Mouse (Mus musculus) bone marrow, adult 2 months (tissue): ENCODE data around the gene 4932438H23Rik.

Experiments used
- CTCF ChIP-seq: fragments of 200-500 bp; IDR thresholded peaks from 2 replicates; pipeline ENCODE4 v1.5.1; 2011; ENCODE audit warnings: low read length, control low read depth; ENCODE audit not compliant: control insufficient read depth, insufficient read depth
- POLR2A ChIP-seq: fragments of 200-500 bp; IDR thresholded peaks from 2 replicates; pipeline ENCODE4 v1.6.1; 2011; ENCODE audit warnings: low read depth, mild to moderate bottlenecking, control low read depth, low read length, borderline replicate concordance; ENCODE audit not compliant: control insufficient read depth

DNA sequence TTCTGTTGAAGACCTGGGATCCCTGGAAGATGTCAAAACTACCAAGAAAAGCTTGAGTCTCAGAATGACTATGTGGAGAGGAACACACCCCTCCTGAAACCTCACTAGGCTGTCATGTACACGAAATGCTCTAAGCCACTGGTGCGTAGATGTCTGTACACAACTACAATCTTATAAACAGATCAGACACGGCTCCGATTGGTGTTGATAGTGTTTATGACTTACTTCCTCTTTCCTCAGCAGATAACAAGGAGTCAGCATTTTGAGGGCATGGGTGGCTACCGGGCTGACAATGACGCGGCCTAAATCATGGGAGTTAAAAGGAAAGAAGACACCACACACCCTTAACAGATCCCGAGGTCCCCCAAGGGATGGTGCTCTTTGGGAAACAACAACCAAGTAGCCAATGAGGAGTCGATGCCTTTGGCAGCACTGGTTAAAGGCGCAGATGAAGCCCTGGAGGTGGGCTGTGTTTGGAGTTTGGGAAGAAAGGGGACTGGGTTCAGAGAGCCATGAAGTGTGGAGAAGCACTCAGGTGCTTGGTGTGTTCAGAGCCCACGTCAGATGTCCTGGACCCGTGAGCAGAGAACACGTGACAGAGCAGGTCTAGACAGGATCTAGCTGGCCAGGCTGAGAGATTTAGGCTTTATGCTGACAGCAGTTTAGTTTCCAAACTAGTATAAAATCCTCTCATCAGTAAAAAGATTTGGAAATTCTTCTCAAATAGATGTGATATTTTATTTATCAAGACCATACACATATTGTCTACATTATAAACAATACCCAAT lies 33.2 kb downstream of the 4932438H23Rik start:
- TF ChIP-seq POLR2A (no peak), CTCF (no peak)
